Mouse (Mus musculus) midbrain, embryonic 16.5 days (tissue): ENCODE data around the gene P2ry6. TPM values are rescaled to one million over a fixed set of nuclear protein-coding genes. Genes with fewer than 3 reads are reported as not detected.

Source experiments
- ATAC-seq: fragments of 200-750 bp; cut with Nextera tagmentation; 2 replicates; pipeline ENCODE4 v1.8.0; 2017; ENCODE audit warnings: moderate TSS enrichment
- H3K27ac ChIP-seq: fragments of 300-500 bp; sonication (generic); 2 replicates; pipeline ENCODE4 v1.5.1; 2014; ENCODE audit warnings: mild to moderate bottlenecking, low read length, mixed read lengths
- H3K27me3 ChIP-seq: fragments of 300-500 bp; sonication (generic); 2 replicates; pipeline ENCODE4 v1.6.1; 2014; ENCODE audit warnings: low read depth, low read length, mixed read lengths; ENCODE audit not compliant: control insufficient read depth, insufficient read depth
- H3K36me3 ChIP-seq: fragments of 300-500 bp; sonication (generic); 2 replicates; pipeline ENCODE4 v1.6.1; 2014; ENCODE audit warnings: mild to moderate bottlenecking, low read length, moderate library complexity, mixed read lengths; ENCODE audit not compliant: control insufficient read depth, insufficient read depth
- H3K4me1 ChIP-seq: fragments of 300-500 bp; sonication (generic); 2 replicates; pipeline ENCODE4 v1.6.1; 2014; ENCODE audit warnings: mild to moderate bottlenecking, low read length, mixed read lengths; ENCODE audit not compliant: control insufficient read depth, insufficient read depth
- H3K4me2 ChIP-seq: fragments of 300-500 bp; sonication (generic); 2 replicates; pipeline ENCODE4 v1.6.1; 2014; ENCODE audit warnings: mild to moderate bottlenecking, low read length, mixed read lengths
- H3K4me3 ChIP-seq: fragments of 300-500 bp; sonication (generic); 2 replicates; pipeline ENCODE4 v1.5.1; 2014; ENCODE audit warnings: low read depth, mild to moderate bottlenecking, low read length, moderate library complexity, mixed read lengths
- H3K9ac ChIP-seq: fragments of 300-500 bp; sonication (generic); 2 replicates; pipeline ENCODE4 v1.6.1; 2014; ENCODE audit warnings: low read depth, low read length, mixed read lengths
- H3K9me3 ChIP-seq: fragments of 300-500 bp; sonication (generic); replicated peaks from 2 replicates; pipeline ENCODE4 v1.6.1; 2014; ENCODE audit warnings: mild to moderate bottlenecking, low read length, mixed read lengths; ENCODE audit not compliant: control insufficient read depth, poor library complexity, severe bottlenecking
- WGBS: fragments of 180-500 bp; shearing (Covaris S2); extraction: QIAGEN DNeasy Blood & Tissue Kit; methylation state at CpG from one replicate; pipeline ENCODE4 v1.1.7; 2014; 5-methylcytosine and 5-hydroxymethylcytosine counted together
- polyA plus RNA-seq: library from polyadenylated mRNA; unstranded; fragments of >200 nt; fragmentation: Nextera tagmentation; extraction: Ambion mirVana; gene quantifications from 2 replicates; pipeline ENCODE4 v1.2.1, GENCODE M21; 2015

Gene P2ry6
- polyA plus RNA-seq, 1 experiment from 2014 or later: 3.0 TPM

DNA sequence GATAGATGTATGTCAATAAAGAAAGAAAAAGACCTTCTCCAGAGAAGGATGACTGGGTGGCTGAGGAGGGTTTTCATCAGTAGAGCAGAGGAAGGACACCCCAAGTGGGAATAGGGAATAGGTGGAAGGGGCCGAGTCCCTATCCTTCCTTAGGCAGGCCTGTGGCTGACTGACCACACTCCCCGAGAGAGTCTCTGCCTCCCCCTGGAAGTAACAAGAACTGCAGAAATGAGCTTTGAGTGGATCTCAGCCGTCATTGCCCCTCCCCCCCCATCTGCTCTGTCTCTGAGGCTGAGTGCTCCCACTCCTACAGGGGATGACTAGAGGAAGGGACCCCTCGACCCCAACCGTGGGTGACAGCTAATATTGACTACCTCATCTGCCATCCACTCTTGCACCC, 33.3 kb downstream of the P2ry6 start:
- Histone ChIP-seq H3K4me3 (no peak overlapping the region), H3K9me3 (no peaks in the 10 kb centered on the region), H3K4me2 (no peak overlapping the region), H3K27ac (no peak overlapping the region), H3K36me3 (no peaks in the 10 kb centered on the region), H3K4me1 (no peaks in the 10 kb centered on the region; the same call in 1 of the 2 replicates), H3K27me3 (no peaks in the 10 kb centered on the region), H3K9ac (no peak overlapping the region)
- WGBS: 39% methylated on average over 5 of the region's 5 CpGs
- no peak for ATAC-seq

DNA sequence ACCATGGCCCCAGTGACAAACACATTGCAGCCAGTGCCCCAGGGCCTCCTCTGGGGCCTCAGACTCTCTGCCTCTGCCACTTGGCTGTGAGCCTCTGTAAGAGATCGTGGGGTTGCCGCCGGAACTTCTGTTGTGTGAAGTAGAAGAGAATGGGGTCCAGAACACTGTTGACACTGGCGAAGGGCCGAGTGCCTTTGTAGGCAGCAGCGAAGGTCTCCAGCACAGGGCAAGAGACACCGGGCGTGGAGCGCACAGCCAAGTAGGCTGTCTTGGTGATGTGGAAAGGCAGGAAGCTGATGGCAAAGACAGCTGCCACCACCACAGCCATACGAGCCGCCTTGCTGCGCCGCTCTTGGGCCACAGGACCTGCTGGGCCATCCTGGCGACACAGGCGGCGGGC, 36.3 kb downstream of the P2ry6 start:
- H3K36me3 ChIP-seq: no peaks in the 10 kb centered on the region
- no peak overlapping the region for H3K27ac ChIP-seq
- no peaks in the 10 kb centered on the region for H3K9me3 ChIP-seq
- no peak overlapping the region for H3K9ac ChIP-seq
- H3K4me2 ChIP-seq: no peak overlapping the region
- no peak for ATAC-seq
- H3K4me1 ChIP-seq: no peaks in the 10 kb centered on the region; the same call in 1 of the 2 replicates
- 89% methylated on average over 16 of the region's 16 CpGs for WGBS
- H3K27me3 ChIP-seq: peaks cover under 1% of the 10 kb centered on the region; the same call in 1 of the 2 replicates
- no peak overlapping the region for H3K4me3 ChIP-seq

DNA sequence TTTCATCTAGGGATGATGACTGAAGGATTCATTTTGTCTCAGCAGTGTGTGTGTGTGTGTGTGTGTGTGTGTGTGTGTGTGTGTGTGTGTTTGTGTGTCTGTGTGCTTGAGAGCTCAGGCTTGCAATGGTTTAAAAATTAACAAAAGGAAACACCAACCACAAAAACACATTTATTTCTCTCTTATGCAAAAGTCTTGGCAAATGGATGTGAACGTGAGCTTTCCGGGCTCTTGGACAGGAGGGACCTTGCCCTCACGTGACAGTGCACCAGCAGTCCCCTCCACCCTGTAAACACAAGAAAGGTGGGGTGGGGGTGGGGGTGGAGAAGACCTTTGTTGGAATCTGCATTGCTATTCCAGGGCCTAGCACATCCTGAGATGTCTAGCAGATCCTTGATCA, 37.0 kb downstream of the P2ry6 start:
- no peak overlapping the region for H3K4me2 ChIP-seq
- 80% methylated on average over 3 of the region's 3 CpGs for WGBS

DNA sequence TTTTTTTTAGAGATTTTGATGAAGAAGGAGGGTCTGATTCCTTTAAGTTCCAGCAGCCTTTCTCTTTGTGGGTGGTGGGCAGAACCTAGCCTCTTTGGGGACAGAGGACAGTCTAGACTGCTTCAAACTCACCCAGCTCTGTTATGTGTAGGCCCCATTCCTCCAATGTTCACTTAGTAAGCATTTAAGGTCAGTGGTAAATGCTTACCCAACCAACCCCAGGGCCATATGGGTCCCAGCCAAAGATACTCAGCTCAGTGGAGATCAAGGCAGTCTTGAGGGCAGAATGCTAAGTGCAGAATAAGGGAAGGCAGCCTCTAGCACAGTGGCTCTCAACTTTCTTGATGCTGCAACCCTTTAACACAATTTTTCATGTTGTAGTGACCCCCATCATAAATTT, 40.9 kb downstream of the P2ry6 start:
- Histone ChIP-seq H3K4me3 (no peak overlapping the region), H3K9me3 (no peaks in the 10 kb centered on the region)

More for the DNA sequence above, 37.0 kb downstream of the P2ry6 start:
- Histone ChIP-seq H3K27ac (no peak overlapping the region), H3K27me3 (peaks cover 3% of the 10 kb centered on the region; the same call in 1 of the 2 replicates), H3K4me1 (no peaks in the 10 kb centered on the region; the same call in 1 of the 2 replicates), H3K9me3 (no peaks in the 10 kb centered on the region), H3K4me3 (no peak overlapping the region), H3K36me3 (no peaks in the 10 kb centered on the region), H3K9ac (no peak overlapping the region)
- ATAC-seq: no peak

DNA sequence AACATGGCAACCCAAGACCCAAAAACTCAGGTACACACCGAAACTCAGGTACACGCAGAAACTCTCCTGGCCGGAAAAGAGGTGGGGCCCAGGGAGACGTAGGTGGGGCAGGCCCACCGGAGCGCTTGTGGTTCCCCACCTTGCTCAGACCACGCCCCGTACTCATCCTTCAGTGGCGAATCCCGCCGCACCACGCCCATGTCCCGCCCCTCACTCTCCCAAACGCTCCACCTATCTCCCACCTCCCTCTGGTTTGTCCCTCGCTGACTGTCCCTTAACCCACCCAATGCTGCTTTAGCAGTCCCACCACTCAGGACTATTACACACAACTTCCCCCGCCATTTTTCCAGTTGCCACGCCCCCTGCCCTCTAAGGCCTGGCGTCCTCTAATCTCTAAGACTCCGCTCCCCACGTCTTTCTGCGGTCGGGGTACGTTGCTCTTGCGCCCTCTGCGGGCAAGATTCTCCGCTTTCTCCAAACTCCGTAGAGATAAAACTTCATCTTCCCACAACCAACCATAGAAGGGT, 41.9 kb downstream of the P2ry6 start:
- Histone ChIP-seq H3K27me3 (peaks cover 18% of the 10 kb centered on the region), H3K4me1 (no peaks in the 10 kb centered on the region; the same call in none of the 2 replicates), H3K4me3 (peak overlapping the region; percentile 43), H3K4me2 (peak overlapping the region; percentile 67), H3K9ac (0 out of 2 replicates have a peak overlapping the region, but pooled peaks have one; percentile 23), H3K36me3 (no peaks in the 10 kb centered on the region), H3K9me3 (no peaks in the 10 kb centered on the region), H3K27ac (peak overlapping the region; percentile 19; the same call in 1 of the 2 replicates)
- WGBS: under 1% methylated on average over 26 of the region's 27 CpGs
- peak; percentile 74 for ATAC-seq

More for the DNA sequence above, 40.9 kb downstream of the P2ry6 start:
- Histone ChIP-seq H3K36me3 (no peaks in the 10 kb centered on the region), H3K27ac (no peak overlapping the region), H3K27me3 (peaks cover 18% of the 10 kb centered on the region), H3K4me1 (no peaks in the 10 kb centered on the region; the same call in none of the 2 replicates), H3K4me2 (no peak overlapping the region), H3K9ac (no peak overlapping the region)
- ATAC-seq: no peak

DNA sequence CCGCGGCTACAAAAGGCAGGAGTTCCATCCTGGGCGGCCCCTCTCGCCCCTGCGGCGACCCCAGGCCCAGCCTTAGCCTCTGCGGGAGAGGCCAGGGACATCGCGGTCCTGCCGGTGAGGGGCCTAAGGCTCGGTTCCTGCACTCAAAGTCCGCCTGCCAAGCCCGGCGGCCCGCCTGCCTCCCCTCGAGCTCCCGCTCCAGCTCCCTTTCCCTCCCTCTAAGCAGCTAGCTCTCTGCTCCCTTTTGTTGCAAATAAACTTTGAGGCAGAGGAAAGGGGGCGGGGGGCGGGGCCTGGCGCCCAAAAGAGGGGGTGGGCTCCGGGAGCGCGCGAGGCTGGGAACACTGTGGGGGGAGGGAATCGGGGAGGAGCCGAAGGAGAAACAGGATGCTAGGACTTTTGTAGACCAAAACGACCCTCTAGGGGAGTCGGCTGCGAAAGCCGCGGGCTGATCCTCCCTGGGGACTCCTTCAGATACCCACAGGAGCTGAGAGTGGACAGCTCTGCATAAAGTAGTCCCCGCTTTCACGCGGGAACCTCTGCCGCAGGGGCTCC, 42.4 kb downstream of the P2ry6 start, which contains the start of gene Arhgef17:
Gene Arhgef17 (minus strand): TSS at position 182 of the 555 bp plus-strand sequence.
- ATAC-seq: peak; percentile 61
- Histone ChIP-seq H3K4me1 (peaks cover 3% of the 10 kb centered on the region), H3K36me3 (no peaks in the 10 kb centered on the region), H3K27ac (peak within 1 kb of the TSS; percentile 54), H3K4me2 (peak within 1 kb of the TSS; percentile 67), H3K27me3 (peaks cover 18% of the 10 kb centered on the region), H3K9me3 (no peaks in the 10 kb centered on the region), H3K4me3 (peak within 1 kb of the TSS; percentile 43), H3K9ac (peak within 1 kb of the TSS; percentile 23)
- 1% methylated on average over 32 of the region's 35 CpGs for WGBS

DNA sequence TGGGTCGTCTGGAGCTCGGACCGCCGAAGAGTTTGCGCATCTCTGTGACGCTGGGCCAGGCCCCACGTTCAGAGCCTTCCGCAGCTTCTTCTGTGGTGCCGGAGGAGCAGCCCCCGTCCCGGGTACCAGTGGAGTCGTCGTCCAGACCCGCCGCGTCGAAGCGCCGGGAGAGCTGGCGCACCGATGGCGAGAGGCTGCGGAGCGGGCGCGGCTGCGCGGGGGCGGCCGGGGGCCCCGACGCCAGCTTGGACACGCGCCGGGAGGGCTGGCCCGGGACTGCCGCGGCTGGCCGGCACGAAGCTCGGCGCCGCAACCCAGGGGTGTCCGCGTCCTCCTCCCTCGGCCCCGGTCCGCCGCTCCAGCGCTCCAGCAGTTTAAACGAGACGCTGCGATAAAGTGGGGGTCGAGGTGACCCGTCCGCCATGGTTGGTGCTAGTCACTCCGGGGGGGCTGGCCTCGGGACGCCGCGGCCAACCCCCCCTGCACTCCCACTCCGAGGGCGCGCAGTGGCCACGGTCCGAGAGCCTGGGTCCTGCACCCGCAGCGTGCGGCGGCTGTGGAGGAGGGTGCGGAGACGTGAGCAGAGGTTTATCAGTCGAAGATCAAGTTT, 43.0 kb downstream of the P2ry6 start:
- H3K27me3 ChIP-seq: peaks cover 18% of the 10 kb centered on the region
- ATAC-seq: peak; percentile 33; the same call in 1 of the 2 replicates
- H3K4me2 ChIP-seq: peak overlapping the region; percentile 67
- peak overlapping the region; percentile 54 for H3K27ac ChIP-seq
- peak overlapping the region; percentile 43 for H3K4me3 ChIP-seq
- peak overlapping the region; percentile 23 for H3K9ac ChIP-seq
- H3K36me3 ChIP-seq: no peaks in the 10 kb centered on the region
- 0% methylated on average over 54 of the region's 73 CpGs for WGBS
- H3K9me3 ChIP-seq: no peaks in the 10 kb centered on the region
- H3K4me1 ChIP-seq: peaks cover 3% of the 10 kb centered on the region

DNA sequence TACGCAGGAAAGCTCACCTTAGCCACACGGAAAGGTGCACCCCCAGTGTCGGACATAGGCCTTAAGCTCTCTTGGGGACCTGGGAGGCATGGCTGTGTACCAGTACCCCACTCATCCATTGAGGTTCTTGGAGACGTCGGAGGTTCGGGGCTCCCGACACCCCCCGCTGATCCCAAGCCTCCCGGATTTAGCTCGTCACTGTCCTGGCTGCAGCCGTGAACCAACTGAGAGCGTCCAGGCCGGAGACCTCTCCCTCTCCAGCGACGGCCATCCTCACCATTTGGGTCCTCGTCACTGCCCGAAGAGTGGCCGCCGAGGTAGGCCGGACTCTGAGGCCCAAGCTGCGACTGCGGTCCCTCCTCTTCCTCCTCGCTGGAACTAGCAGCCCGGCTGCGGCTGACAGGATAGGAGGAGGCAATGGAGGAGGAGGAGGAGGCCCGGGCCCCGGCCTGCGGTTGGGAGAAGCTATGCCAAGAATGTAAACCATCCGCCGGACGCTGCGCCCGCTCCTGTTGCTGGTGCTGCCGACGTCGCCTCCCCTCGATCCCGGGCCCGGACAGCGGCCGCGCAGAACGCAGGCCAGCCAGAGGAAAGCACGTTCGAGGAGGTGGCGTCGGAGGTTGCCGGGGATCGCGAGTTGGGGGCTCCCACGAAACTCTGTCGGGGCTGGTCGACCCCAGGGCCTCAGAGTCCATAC, 43.7 kb downstream of the P2ry6 start:
- Histone ChIP-seq H3K36me3 (no peaks in the 10 kb centered on the region), H3K27ac (no peak overlapping the region), H3K4me3 (peak overlapping the region; percentile 43), H3K9ac (peak overlapping the region; percentile 23), H3K4me1 (peaks cover 3% of the 10 kb centered on the region), H3K4me2 (peak overlapping the region; percentile 67), H3K27me3 (peaks cover 18% of the 10 kb centered on the region), H3K9me3 (no peaks in the 10 kb centered on the region)
- no peak for ATAC-seq
- WGBS: 4% methylated on average over 52 of the region's 53 CpGs
